10 mouse cellular contexts compared by ENCODE assay signal in the genomic region with DNA sequence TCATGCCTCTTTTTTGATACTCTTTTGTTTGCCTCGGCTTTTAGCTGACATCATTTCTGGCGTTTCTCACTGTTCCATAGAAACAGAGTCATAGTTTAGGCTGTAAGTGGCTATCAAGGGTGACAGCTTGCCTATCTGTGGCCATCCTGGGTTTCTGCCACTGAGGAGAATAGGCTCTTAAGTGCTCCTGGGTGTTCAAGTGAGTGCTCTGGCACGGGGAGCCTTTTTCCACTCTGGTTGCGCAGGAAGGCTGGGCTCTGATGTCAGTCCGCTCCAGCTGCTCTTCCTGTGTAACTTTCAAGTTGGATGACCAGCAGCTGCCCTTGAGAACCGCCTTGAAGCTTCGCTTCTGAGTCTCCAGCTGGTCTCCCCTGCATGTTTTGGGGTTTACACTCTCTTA. TPM values are rescaled to one million over a fixed set of nuclear protein-coding genes. Genes with fewer than 3 reads are reported as not detected.
DNase-seq lines count a peak whose midpoint lies in the region; ATAC-seq and TF ChIP-seq lines count a peak whose summit lies in the region.
"Had no signal": no experiment of that assay in that cellular context is flagged by ENCODE, and none has a peak within 500 bp of the region (broad histone marks: within the 10 kb centered on the region; RNA-seq: fewer than 3 reads in every experiment).

No protein-coding gene starts in this region.

- DNase-seq in heart, adult 2 months, result peak; percentile 65 to 85
- DNase-seq in kidney, postnatal 10 days, result peak; percentile 63
- DNase-seq in forebrain, embryonic 10.5 days (ENCODE audit: extremely low spot score, low spot score), result no peak
- no peak for DNase-seq in spleen, postnatal 14 days (ENCODE audit: low spot score in 2 of 2)
- no peak for DNase-seq in right cerebral cortex, postnatal 14 days

- H3K36me3 ChIP-seq in megakaryocyte, embryonic 14.5 days (replicated peaks; ENCODE audit: low read length), result peaks cover 41% of the 10 kb centered on the region
- no peaks in the 10 kb centered on the region for H3K36me3 ChIP-seq in heart, adult 2 months (ENCODE audit: control insufficient read depth, insufficient read depth, low read length)
- H3K36me3 ChIP-seq in stomach, embryonic 15.5 days, result no peaks in the 10 kb centered on the region
- no peaks in the 10 kb centered on the region for H3K36me3 ChIP-seq in forebrain, embryonic 10.5 days (replicated peaks)

- intact Hi-C loops in heart, adult 2 months (cut with DNase I), result loop anchor here (2.0 kb wide), 2 partner anchors 79 to 105 kb away; a partner anchor contains a TSS

- H3K4me1 ChIP-seq in megakaryocyte, embryonic 14.5 days, result peaks cover 37% of the 10 kb centered on the region
- H3K4me1 ChIP-seq in heart, adult 2 months (ENCODE audit: control insufficient read depth, insufficient read depth, low read length), result peaks cover 3% of the 10 kb centered on the region; the same call in 1 of the 2 replicates
- H3K4me1 ChIP-seq in stomach, embryonic 15.5 days, result no peaks in the 10 kb centered on the region
- no peaks in the 10 kb centered on the region for H3K4me1 ChIP-seq in forebrain, embryonic 10.5 days

- H3K9me3 ChIP-seq in megakaryocyte, embryonic 14.5 days, result no peaks in the 10 kb centered on the region
- H3K9me3 ChIP-seq in stomach, embryonic 15.5 days, result no peaks in the 10 kb centered on the region
- H3K9me3 ChIP-seq in forebrain, embryonic 10.5 days, result no peaks in the 10 kb centered on the region

- no peak for ATAC-seq in megakaryocyte, adult 5-6 weeks (ENCODE audit: poor library complexity, severe bottlenecking)
- no peak for ATAC-seq in stomach, embryonic 15.5 days (ENCODE audit: insufficient read depth, low FRiP score, low read depth)
- ATAC-seq: CD4-positive, CD25-positive, alpha-beta regulatory T cell, adult 4 months had no signal

- H3K79me2 ChIP-seq in heart, adult 2 months (replicated peaks; ENCODE audit: control insufficient read depth, insufficient read depth, low read length), result no peaks in the 10 kb centered on the region

- no peak overlapping the region for H3K4me2 ChIP-seq in stomach, embryonic 15.5 days

- 0 out of 2 replicates have a peak overlapping the region, but pooled peaks have one; percentile 41 for H3K9ac ChIP-seq in heart, adult 2 months (ENCODE audit: low read depth, low read length)
- no peak overlapping the region for H3K9ac ChIP-seq in stomach, embryonic 15.5 days

- peaks cover 2% of the 10 kb centered on the region for H3K27me3 ChIP-seq in megakaryocyte, embryonic 14.5 days (replicated peaks)
- no peaks in the 10 kb centered on the region for H3K27me3 ChIP-seq in heart, adult 2 months (ENCODE audit: control insufficient read depth, insufficient read depth, low read length)
- no peaks in the 10 kb centered on the region for H3K27me3 ChIP-seq in stomach, embryonic 15.5 days (replicated peaks)
- no peaks in the 10 kb centered on the region for H3K27me3 ChIP-seq in forebrain, embryonic 10.5 days (ENCODE audit: poor library complexity, severe bottlenecking)

- peak; percentile 47 for TF ChIP-seq POLR2A in heart, adult 2 months (IDR thresholded peaks at IDR 0.05; ENCODE audit: insufficient read depth, low read depth, low read length)

- peak; percentile 66; the same call in 1 of the 2 replicates for TF ChIP-seq EP300 in heart, adult 2 months (IDR thresholded peaks at IDR 0.05; ENCODE audit: insufficient read depth, low read depth, low read length)

- 33% methylated on average over 7 of the region's 7 CpGs for whole genome bisulfite sequencing in heart, adult 2 months
- 65% methylated on average over 7 of the region's 7 CpGs for WGBS in stomach, embryonic 15.5 days
- WGBS in forebrain, embryonic 10.5 days, result 75% methylated on average over 7 of the region's 7 CpGs

- TF ChIP-seq CTCF in heart, adult 2 months (IDR thresholded peaks at IDR 0.05), result no peak

- peak overlapping the region; percentile 84 for H3K27ac ChIP-seq in heart, adult 2 months
- peak overlapping the region; percentile 31; the same call in 1 of the 2 replicates for H3K27ac ChIP-seq in stomach, embryonic 15.5 days
- H3K27ac ChIP-seq in forebrain, embryonic 10.5 days, result no peak overlapping the region
- H3K27ac ChIP-seq: left cerebral cortex, adult 2 months had no signal

- H3K4me3 ChIP-seq in megakaryocyte, embryonic 14.5 days (replicated peaks), result peak overlapping the region; percentile 18
- H3K4me3 ChIP-seq in heart, adult 2 months, result no peak overlapping the region
- no peak overlapping the region for H3K4me3 ChIP-seq in stomach, embryonic 15.5 days (replicated peaks)
- no peak overlapping the region for H3K4me3 ChIP-seq in forebrain, embryonic 10.5 days
- H3K4me3 ChIP-seq: left cerebral cortex, adult 2 months had no signal

RNA-seq across cellular contexts. Expression of a gene that starts 42.2 kb away (rescaled TPM):
- 41.0 and 51.9 TPM in 2 replicates for polyA plus RNA-seq in megakaryocyte, embryonic 14.5 days (2012; ENCODE audit: insufficient read depth, low replicate concordance)
- total RNA-seq in megakaryocyte, adult 5-6 weeks (2015), result 12.5 and 20.3 TPM in 2 replicates
- 12.6 and 20.2 TPM in 2 replicates for total RNA-seq in megakaryocyte, adult 5-6 weeks (2017)
- 10 to 100 TPM; 22.2 to 22.4 TPM for total RNA-seq in heart, adult 2 months (2021)
- 12.6 and 15.8 TPM in 2 replicates for polyA plus RNA-seq in heart, adult 2 months (2012; rRNA removed)
- 12.0 and 13.5 TPM in 2 replicates for polyA plus RNA-seq in stomach, embryonic 15.5 days (2015; fragmentation: Nextera tagmentation; extraction: Ambion mirVana)
- polyA plus RNA-seq in forebrain, embryonic 10.5 days (2016; fragmentation: Nextera tagmentation; extraction: Ambion mirVana), result 9.3 and 10.2 TPM in 2 replicates

RNA-seq across cellular contexts. Expression of a gene that starts 53.9 kb away (rescaled TPM):
- polyA plus RNA-seq in megakaryocyte, embryonic 14.5 days (2012; ENCODE audit: insufficient read depth, low replicate concordance), result 0.57 TPM in 1 of 2 replicates, not detected in the other
- 17.4 and 18.5 TPM in 2 replicates for total RNA-seq in megakaryocyte, adult 5-6 weeks (2015)
- total RNA-seq in megakaryocyte, adult 5-6 weeks (2017), result 13.3 and 15.5 TPM in 2 replicates
- total RNA-seq in heart, adult 2 months (2021), result 10 to 100 TPM; 28.4 to 32.6 TPM
- 12.1 and 26.4 TPM in 2 replicates for polyA plus RNA-seq in heart, adult 2 months (2012; rRNA removed)
- 21.2 and 24.8 TPM in 2 replicates for polyA plus RNA-seq in stomach, embryonic 15.5 days (2015; fragmentation: Nextera tagmentation; extraction: Ambion mirVana)
- polyA plus RNA-seq in forebrain, embryonic 10.5 days (2016; fragmentation: Nextera tagmentation; extraction: Ambion mirVana), result 42.7 and 42.8 TPM in 2 replicates

Comparison
In these comparisons a context has a peak if more than half of its experiments do, and no peak if none do; other contexts are left out.
1. DNase-seq: peak in heart, adult 2 months (2 of 2) and kidney, postnatal 10 days (single experiment); none in forebrain, embryonic 10.5 days (single experiment), spleen, postnatal 14 days (0 of 2) and right cerebral cortex, postnatal 14 days (single experiment).